Comparison of ENCODE assay signal across 23 mouse cellular contexts in the genomic region with DNA sequence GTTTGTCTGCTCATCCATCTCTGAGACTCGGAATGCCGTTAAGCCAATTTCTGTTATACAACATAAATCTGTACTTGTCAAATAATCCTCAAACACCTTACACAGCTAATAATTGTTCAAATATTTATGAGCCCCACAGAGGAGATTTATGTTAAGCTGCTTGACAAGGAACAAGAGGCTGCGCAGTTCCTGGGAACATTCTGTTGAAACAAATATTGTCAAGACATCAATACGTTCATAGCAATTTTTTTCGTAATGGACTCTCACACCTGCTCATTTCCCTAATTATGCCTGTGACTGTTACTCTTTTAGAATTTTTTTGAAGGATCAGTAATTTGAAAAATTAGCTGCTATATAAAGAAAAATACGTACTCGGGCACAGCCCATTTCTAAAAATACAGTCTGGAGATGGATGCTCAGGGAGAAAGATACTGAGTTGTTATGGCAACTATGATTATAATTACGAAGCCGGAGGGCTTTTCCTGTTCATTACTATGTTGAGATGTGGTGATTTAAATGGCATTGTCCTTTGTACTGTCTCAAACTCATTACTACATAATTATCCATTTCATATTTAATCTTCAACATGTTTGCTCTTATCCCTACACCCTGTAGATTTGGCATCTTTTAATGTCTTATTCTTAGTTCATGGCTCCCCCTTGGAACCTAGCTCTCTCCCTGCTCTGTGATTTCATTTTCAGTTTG. TPM values are rescaled to one million over a fixed set of nuclear protein-coding genes. Genes with fewer than 3 reads are reported as not detected.
DNase-seq lines count a peak whose midpoint lies in the region; ATAC-seq and TF ChIP-seq lines count a peak whose summit lies in the region.
"Had no signal": no experiment of that assay in that cellular context is flagged by ENCODE, and none has a peak within 500 bp of the region (broad histone marks: within the 10 kb centered on the region; RNA-seq: fewer than 3 reads in every experiment).

No protein-coding gene starts in this region.

- H3K27ac ChIP-seq in midbrain, embryonic 13.5 days = peak overlapping the region; percentile 75
- H3K27ac ChIP-seq in midbrain, embryonic 11.5 days (ENCODE audit: low read depth, low read length) = no peak overlapping the region
- peak overlapping the region; percentile 79 for H3K27ac ChIP-seq in forebrain, embryonic 15.5 days (replicated peaks)
- H3K27ac ChIP-seq in hindbrain, embryonic 16.5 days (ENCODE audit: low read depth, low read length) = peak overlapping the region; percentile 72
- peak overlapping the region; percentile 64; the same call in 1 of the 2 replicates for H3K27ac ChIP-seq in olfactory bulb, adult 2 months (ENCODE audit: insufficient read depth, low read depth, low read length)
- H3K27ac ChIP-seq: embryonic facial prominence, embryonic 15.5 days; gastrocnemius, adult 2 months; limb, embryonic 13.5 days; liver, embryonic 13.5 days had no signal

- H3K36me3 ChIP-seq in midbrain, embryonic 13.5 days = no peaks in the 10 kb centered on the region
- no peaks in the 10 kb centered on the region for H3K36me3 ChIP-seq in midbrain, embryonic 11.5 days (ENCODE audit: control insufficient read depth, insufficient read depth, low read length)
- no peaks in the 10 kb centered on the region for H3K36me3 ChIP-seq in forebrain, embryonic 15.5 days
- H3K36me3 ChIP-seq in hindbrain, embryonic 16.5 days (ENCODE audit: control insufficient read depth, insufficient read depth, low read length) = no peaks in the 10 kb centered on the region
- H3K36me3 ChIP-seq: embryonic facial prominence, embryonic 15.5 days; heart, embryonic 12.5 days; limb, embryonic 13.5 days; liver, embryonic 13.5 days had no signal

- H3K4me1 ChIP-seq in midbrain, embryonic 13.5 days (replicated peaks) = peaks cover 32% of the 10 kb centered on the region
- peaks cover 9% of the 10 kb centered on the region for H3K4me1 ChIP-seq in midbrain, embryonic 11.5 days (ENCODE audit: control insufficient read depth, insufficient read depth, low read length)
- H3K4me1 ChIP-seq in forebrain, embryonic 15.5 days = peaks cover 49% of the 10 kb centered on the region
- peaks cover 22% of the 10 kb centered on the region for H3K4me1 ChIP-seq in hindbrain, embryonic 16.5 days (ENCODE audit: control insufficient read depth, insufficient read depth, low read depth, low read length)
- H3K4me1 ChIP-seq in olfactory bulb, adult 2 months (ENCODE audit: control insufficient read depth, insufficient read depth, low read length) = peaks cover 26% of the 10 kb centered on the region

- TF ChIP-seq POLR2A in olfactory bulb, adult 2 months (IDR thresholded peaks at IDR 0.05; ENCODE audit: insufficient read depth, low read depth, low read length) = no peak

- WGBS in midbrain, embryonic 13.5 days = 55% methylated on average over 9 of the region's 9 CpGs
- WGBS in midbrain, embryonic 11.5 days = 84% methylated on average over 9 of the region's 9 CpGs
- 39% methylated on average over 9 of the region's 9 CpGs for WGBS in forebrain, embryonic 15.5 days
- WGBS in hindbrain, embryonic 16.5 days = 59% methylated on average over 9 of the region's 9 CpGs
- WGBS in olfactory bulb, adult 2 months = 45% methylated on average over 9 of the region's 9 CpGs

- H3K9me3 ChIP-seq in midbrain, embryonic 13.5 days = no peaks in the 10 kb centered on the region
- no peaks in the 10 kb centered on the region for H3K9me3 ChIP-seq in midbrain, embryonic 11.5 days (ENCODE audit: control insufficient read depth, low read length)
- no peaks in the 10 kb centered on the region for H3K9me3 ChIP-seq in forebrain, embryonic 15.5 days
- H3K9me3 ChIP-seq in hindbrain, embryonic 16.5 days (ENCODE audit: control insufficient read depth, low read length) = no peaks in the 10 kb centered on the region
- H3K9me3 ChIP-seq: embryonic facial prominence, embryonic 15.5 days; heart, embryonic 12.5 days; limb, embryonic 13.5 days; liver, embryonic 13.5 days had no signal

- no peak overlapping the region for H3K4me3 ChIP-seq in midbrain, embryonic 13.5 days (replicated peaks)
- H3K4me3 ChIP-seq in midbrain, embryonic 11.5 days (ENCODE audit: low read depth, low read length) = no peak overlapping the region
- no peak overlapping the region for H3K4me3 ChIP-seq in forebrain, embryonic 15.5 days
- H3K4me3 ChIP-seq in hindbrain, embryonic 16.5 days (ENCODE audit: low read length) = no peak overlapping the region
- H3K4me3 ChIP-seq in olfactory bulb, adult 2 months (ENCODE audit: insufficient read depth, low read depth, low read length) = no peak overlapping the region
- H3K4me3 ChIP-seq: embryonic facial prominence, embryonic 15.5 days; gastrocnemius, adult 2 months; heart, embryonic 12.5 days; limb, embryonic 13.5 days; liver, embryonic 13.5 days had no signal

- peaks cover 28% of the 10 kb centered on the region for H3K27me3 ChIP-seq in midbrain, embryonic 13.5 days
- peaks cover 13% of the 10 kb centered on the region for H3K27me3 ChIP-seq in midbrain, embryonic 11.5 days (ENCODE audit: control insufficient read depth, insufficient read depth, low read length)
- no peaks in the 10 kb centered on the region for H3K27me3 ChIP-seq in forebrain, embryonic 15.5 days
- no peaks in the 10 kb centered on the region; the same call in 1 of the 2 replicates for H3K27me3 ChIP-seq in hindbrain, embryonic 16.5 days (replicated peaks; ENCODE audit: control insufficient read depth, insufficient read depth, low read length)

- ATAC-seq in midbrain, embryonic 13.5 days = peak; percentile 24; the same call in 1 of the 2 replicates
- no peak for ATAC-seq in midbrain, embryonic 11.5 days (ENCODE audit: low FRiP score)
- ATAC-seq in forebrain, embryonic 15.5 days (replicated peaks) = peak; percentile 67
- ATAC-seq in hindbrain, embryonic 16.5 days = peak; percentile 19

- DNase-seq in midbrain, embryonic 11.5 days (ENCODE audit: low spot score, missing footprints) = no peak
- DNase-seq in urinary bladder, postnatal 10 days (ENCODE audit: low spot score) = no peak
- DNase-seq in embryo, embryonic 9.5 days (ENCODE audit: extremely low spot score) = no peak
- DNase-seq: adrenal gland, adult 8-10 months; cerebellum, adult 11 months; cerebellum, postnatal 10 days; gastrocnemius, adult 2 months; heart, postnatal 14 days; kidney, adult 9 months; kidney, postnatal 25 days; layer of hippocampus, adult 9-11 months; liver, embryonic 13.5 days; lung, embryonic 14.5 days; lung, postnatal 36 days; right cerebral cortex, adult 18-20 months; thymus, postnatal 25 days had no signal

- TF ChIP-seq CTCF in olfactory bulb, adult 2 months (IDR thresholded peaks at IDR 0.05; ENCODE audit: insufficient read depth, low read depth, low read length) = no peak

- no peak overlapping the region for H3K9ac ChIP-seq in midbrain, embryonic 13.5 days (replicated peaks)
- H3K9ac ChIP-seq in midbrain, embryonic 11.5 days (ENCODE audit: low read length) = no peak overlapping the region
- H3K9ac ChIP-seq in forebrain, embryonic 15.5 days (replicated peaks) = no peak overlapping the region
- H3K9ac ChIP-seq in hindbrain, embryonic 16.5 days (ENCODE audit: low read depth, low read length) = no peak overlapping the region
- H3K9ac ChIP-seq: embryonic facial prominence, embryonic 15.5 days; heart, embryonic 12.5 days; limb, embryonic 13.5 days; liver, embryonic 13.5 days; lung, embryonic 14.5 days had no signal

- no peak overlapping the region for H3K4me2 ChIP-seq in midbrain, embryonic 13.5 days (replicated peaks)
- H3K4me2 ChIP-seq in midbrain, embryonic 11.5 days = no peak overlapping the region
- no peak overlapping the region for H3K4me2 ChIP-seq in forebrain, embryonic 15.5 days (replicated peaks)
- H3K4me2 ChIP-seq in hindbrain, embryonic 16.5 days (ENCODE audit: low read length) = no peak overlapping the region
- H3K4me2 ChIP-seq: embryonic facial prominence, embryonic 15.5 days; heart, embryonic 12.5 days; limb, embryonic 13.5 days; liver, embryonic 13.5 days; lung, embryonic 14.5 days had no signal

RNA-seq across cellular contexts. Expression of a gene that starts 3.9 kb away (rescaled TPM):
- 0.54 and 0.75 TPM in 2 replicates for polyA plus RNA-seq in midbrain, embryonic 13.5 days (2015; fragmentation: Nextera tagmentation; extraction: Ambion mirVana)
- 0.72 and 1.3 TPM in 2 replicates for polyA plus RNA-seq in midbrain, embryonic 11.5 days (2014; fragmentation: Nextera tagmentation; extraction: Ambion mirVana)
- polyA plus RNA-seq in forebrain, embryonic 15.5 days (2015; fragmentation: Nextera tagmentation; extraction: Ambion mirVana) = 2.6 and 3.1 TPM in 2 replicates
- polyA plus RNA-seq in hindbrain, embryonic 16.5 days (2015; fragmentation: Nextera tagmentation; extraction: Ambion mirVana) = 1.7 and 2.2 TPM in 2 replicates
- not detected in 2 replicates for polyA plus RNA-seq in olfactory bulb, adult 2 months (2012; ENCODE audit: insufficient read depth, insufficient read length, low replicate concordance, missing spikeins)
